Mouse (Mus musculus): Measurements from ENCODE around the gene Tnrc6c. TPM values are rescaled to one million over a fixed set of nuclear protein-coding genes. Genes with fewer than 3 reads are reported as not detected.

Tnrc6c gene
- polyA plus RNA-seq, 1 experiment = 22.7 TPM

DNA sequence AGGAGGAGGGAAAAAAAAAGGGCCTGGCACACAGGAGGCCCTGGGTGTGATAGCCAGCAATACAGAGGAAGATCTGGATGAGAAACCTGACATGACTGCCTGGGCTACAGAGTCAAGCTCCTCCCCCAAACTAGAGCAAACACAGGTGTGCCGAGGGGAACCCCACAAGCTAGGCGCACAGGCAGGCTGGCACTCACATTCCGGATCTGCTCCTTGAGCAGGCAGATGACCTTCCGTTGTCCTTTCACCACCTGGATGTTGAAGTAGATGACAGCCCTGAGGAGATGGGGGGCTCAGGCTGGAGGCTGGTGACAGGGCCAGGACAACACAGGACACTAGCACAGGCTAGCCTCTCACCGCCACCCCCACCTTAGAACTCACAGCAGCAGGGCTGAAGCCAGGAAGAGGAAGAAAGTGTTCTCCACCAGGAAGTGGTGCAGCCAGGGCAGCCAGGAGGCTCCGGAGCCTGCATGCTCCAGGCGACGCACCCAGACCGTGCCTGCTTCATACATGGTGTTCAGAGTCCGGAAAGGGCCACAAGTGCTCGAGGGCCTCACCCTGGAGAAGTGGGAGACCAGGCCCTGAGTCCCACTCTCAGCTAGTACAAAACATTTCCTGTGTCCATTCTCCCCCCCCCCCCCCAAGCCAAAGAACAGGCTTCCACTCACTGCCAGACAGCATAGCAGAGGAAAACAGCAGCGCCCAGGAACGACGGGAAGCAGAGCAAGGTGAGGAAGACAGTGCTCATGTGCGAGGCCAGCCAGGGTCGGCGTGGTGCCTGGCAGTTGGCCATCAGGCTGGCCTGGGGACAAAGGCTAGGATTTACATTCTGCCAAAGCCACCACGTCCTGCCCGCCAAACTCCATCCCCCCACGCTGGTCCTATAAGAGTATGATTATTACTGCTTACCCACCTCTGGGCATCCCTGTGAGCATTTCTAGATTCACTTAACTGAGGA lies 114.9 kb downstream of the Tnrc6c start:
- Histone ChIP-seq H3K27ac (ENCODE audit: insufficient read depth, low read length) (no peak overlapping the region), H3K27me3 (ENCODE audit: control insufficient read depth, insufficient read depth, low read length) (no peaks in the 10 kb centered on the region), H3K36me3 (ENCODE audit: control insufficient read depth, insufficient read depth, low read length) (peaks cover 57% of the 10 kb centered on the region), H3K4me3 (ENCODE audit: extremely low read depth, insufficient read depth, insufficient read length) (no peak overlapping the region), H3K4me1 (ENCODE audit: control insufficient read depth, insufficient read depth, insufficient read length) (no peaks in the 10 kb centered on the region; the same call in 1 of the 2 replicates)
- WGBS = 89% methylated on average over 20 of the region's 20 CpGs
- no peak for TF ChIP-seq POLR2A (IDR thresholded peaks at IDR 0.05; ENCODE audit: low read depth, low read length)
- no peak for TF ChIP-seq CTCF (IDR thresholded peaks at IDR 0.05; ENCODE audit: extremely low read depth, insufficient read depth, insufficient read length, insufficient replicate concordance)
- DNase-seq (ENCODE audit: low read depth in 1 of 2, low spot score in 2 of 2) = peak in 1 of 2 experiments; percentile 3

DNA sequence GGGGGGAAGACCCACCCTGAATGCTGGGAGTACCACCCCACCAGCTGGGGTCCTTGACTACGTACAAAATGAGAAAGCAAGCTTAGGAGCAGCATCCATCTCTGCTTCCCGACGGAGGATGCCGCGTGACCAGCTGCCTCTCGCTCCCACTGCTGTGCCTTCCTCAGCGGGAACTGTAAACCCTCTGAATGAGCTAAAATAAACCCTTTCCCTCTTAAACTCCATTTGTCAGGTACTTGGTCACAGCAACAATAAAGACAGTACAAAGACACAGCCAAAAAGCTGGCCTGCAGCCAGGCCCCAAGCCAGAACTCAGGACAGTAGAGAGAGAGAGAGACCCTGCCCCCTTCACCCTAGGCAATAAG lies 115.6 kb downstream of the Tnrc6c start:
- H3K4me1 ChIP-seq (ENCODE audit: control insufficient read depth, insufficient read depth, insufficient read length) = no peaks in the 10 kb centered on the region; the same call in 1 of the 2 replicates
- no peak overlapping the region for H3K4me3 ChIP-seq (ENCODE audit: extremely low read depth, insufficient read depth, insufficient read length)
- WGBS = 93% methylated on average over 7 of the region's 7 CpGs
- no peak overlapping the region for H3K27ac ChIP-seq (ENCODE audit: insufficient read depth, low read length)
- H3K27me3 ChIP-seq (ENCODE audit: control insufficient read depth, insufficient read depth, low read length) = no peaks in the 10 kb centered on the region
- no peak for DNase-seq (ENCODE audit: low read depth in 1 of 2, low spot score in 2 of 2)
- H3K36me3 ChIP-seq (ENCODE audit: control insufficient read depth, insufficient read depth, low read length) = peaks cover 58% of the 10 kb centered on the region
- TF ChIP-seq POLR2A (IDR thresholded peaks at IDR 0.05; ENCODE audit: low read depth, low read length) (no peak), CTCF (IDR thresholded peaks at IDR 0.05; ENCODE audit: extremely low read depth, insufficient read depth, insufficient read length, insufficient replicate concordance) (no peak)

DNA sequence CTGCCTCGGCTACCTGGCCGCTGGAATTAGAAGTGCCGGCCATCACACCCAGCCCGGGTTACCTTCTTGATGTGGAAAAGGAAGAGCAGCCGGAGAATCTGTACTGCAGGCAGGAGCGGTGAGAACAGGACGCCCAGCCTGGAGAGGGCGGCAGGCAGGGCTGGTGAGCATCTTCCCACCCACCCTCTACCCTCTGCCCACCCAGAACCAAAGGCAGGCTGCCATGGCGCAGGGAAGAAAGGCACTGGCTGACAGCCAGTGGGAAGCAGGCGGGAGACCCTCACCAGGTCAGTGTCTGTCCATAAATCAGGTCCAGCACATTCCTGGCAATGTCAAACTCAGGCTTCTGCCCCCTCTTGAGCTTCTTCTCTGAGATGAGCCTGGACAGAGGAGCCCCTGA lies 116.3 kb downstream of the Tnrc6c start:
- Histone ChIP-seq H3K4me1 (ENCODE audit: control insufficient read depth, insufficient read depth, insufficient read length) (no peaks in the 10 kb centered on the region; the same call in 1 of the 2 replicates), H3K27ac (ENCODE audit: insufficient read depth, low read length) (no peak overlapping the region), H3K27me3 (ENCODE audit: control insufficient read depth, insufficient read depth, low read length) (no peaks in the 10 kb centered on the region), H3K4me3 (ENCODE audit: extremely low read depth, insufficient read depth, insufficient read length) (no peak overlapping the region), H3K36me3 (ENCODE audit: control insufficient read depth, insufficient read depth, low read length) (peaks cover 58% of the 10 kb centered on the region)
- no peak for DNase-seq (ENCODE audit: low read depth in 1 of 2, low spot score in 2 of 2)
- TF ChIP-seq CTCF (IDR thresholded peaks at IDR 0.05; ENCODE audit: extremely low read depth, insufficient read depth, insufficient read length, insufficient replicate concordance) (no peak), POLR2A (IDR thresholded peaks at IDR 0.05; ENCODE audit: low read depth, low read length) (no peak)
- 97% methylated on average over 10 of the region's 10 CpGs for WGBS

DNA sequence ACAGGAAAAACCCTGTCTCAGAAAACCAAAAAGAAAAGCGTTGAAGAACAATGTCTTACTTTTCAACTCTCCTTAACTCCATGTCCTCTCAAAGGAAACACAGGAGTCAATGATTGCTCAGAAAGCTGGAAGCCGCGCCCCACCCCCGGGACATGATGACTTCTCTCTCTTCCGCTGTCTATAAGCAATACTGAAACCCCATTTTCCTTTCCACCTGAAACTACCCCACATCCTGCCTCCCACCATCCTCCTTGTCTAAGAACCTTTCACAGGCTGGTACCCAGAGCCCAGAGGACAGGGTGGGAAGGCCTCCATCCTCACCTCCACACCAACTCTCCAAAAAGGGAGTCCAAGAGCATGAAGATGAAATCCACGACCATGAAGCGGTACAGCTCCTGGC lies 118.3 kb downstream of the Tnrc6c start:
- Histone ChIP-seq H3K27ac (ENCODE audit: insufficient read depth, low read length) (no peak overlapping the region; the same call in 1 of the 2 replicates), H3K4me1 (ENCODE audit: control insufficient read depth, insufficient read depth, insufficient read length) (peaks cover 6% of the 10 kb centered on the region; the same call in 1 of the 2 replicates), H3K4me3 (ENCODE audit: extremely low read depth, insufficient read depth, insufficient read length) (no peak overlapping the region), H3K27me3 (ENCODE audit: control insufficient read depth, insufficient read depth, low read length) (no peaks in the 10 kb centered on the region), H3K36me3 (ENCODE audit: control insufficient read depth, insufficient read depth, low read length) (peaks cover 60% of the 10 kb centered on the region)
- no peak for TF ChIP-seq POLR2A (IDR thresholded peaks at IDR 0.05; ENCODE audit: low read depth, low read length)
- no peak for TF ChIP-seq CTCF (IDR thresholded peaks at IDR 0.05; ENCODE audit: extremely low read depth, insufficient read depth, insufficient read length, insufficient replicate concordance)
- DNase-seq (ENCODE audit: low read depth in 1 of 2, low spot score in 2 of 2) = no peak
- WGBS = 79% methylated on average over 7 of the region's 7 CpGs

DNA sequence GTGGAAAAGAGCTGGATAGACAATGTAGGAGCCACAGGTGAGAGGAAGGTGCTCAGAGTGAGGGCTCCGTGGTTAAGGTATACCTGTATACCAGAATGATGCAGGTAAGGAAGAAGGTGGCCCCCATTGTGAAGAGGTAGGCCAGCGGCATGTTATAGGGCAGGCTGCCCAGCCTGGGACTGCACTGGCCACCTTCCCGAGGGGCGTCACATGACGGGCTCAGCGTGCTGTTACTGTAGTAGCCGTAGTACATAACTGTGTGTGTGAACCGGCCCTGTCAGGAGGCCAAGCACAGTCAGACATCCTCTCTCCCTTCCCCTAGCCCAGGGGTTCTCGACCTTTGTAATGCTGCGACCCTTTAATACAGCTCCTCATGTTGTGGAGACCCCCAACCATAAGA lies 120.8 kb downstream of the Tnrc6c start:
- H3K4me3 ChIP-seq (ENCODE audit: extremely low read depth, insufficient read depth, insufficient read length) = no peak overlapping the region
- peaks cover 57% of the 10 kb centered on the region for H3K36me3 ChIP-seq (ENCODE audit: control insufficient read depth, insufficient read depth, low read length)
- peaks cover 18% of the 10 kb centered on the region; the same call in 1 of the 2 replicates for H3K4me1 ChIP-seq (ENCODE audit: control insufficient read depth, insufficient read depth, insufficient read length)
- DNase-seq (ENCODE audit: low read depth in 1 of 2, low spot score in 2 of 2) = no peak
- 94% methylated on average over 10 of the region's 10 CpGs for WGBS
- no peak overlapping the region for H3K27ac ChIP-seq (ENCODE audit: insufficient read depth, low read length)
- no peaks in the 10 kb centered on the region for H3K27me3 ChIP-seq (ENCODE audit: control insufficient read depth, insufficient read depth, low read length)
- TF ChIP-seq CTCF (IDR thresholded peaks at IDR 0.05; ENCODE audit: extremely low read depth, insufficient read depth, insufficient read length, insufficient replicate concordance) = no peak
- TF ChIP-seq POLR2A (IDR thresholded peaks at IDR 0.05; ENCODE audit: low read depth, low read length) = no peak

DNA sequence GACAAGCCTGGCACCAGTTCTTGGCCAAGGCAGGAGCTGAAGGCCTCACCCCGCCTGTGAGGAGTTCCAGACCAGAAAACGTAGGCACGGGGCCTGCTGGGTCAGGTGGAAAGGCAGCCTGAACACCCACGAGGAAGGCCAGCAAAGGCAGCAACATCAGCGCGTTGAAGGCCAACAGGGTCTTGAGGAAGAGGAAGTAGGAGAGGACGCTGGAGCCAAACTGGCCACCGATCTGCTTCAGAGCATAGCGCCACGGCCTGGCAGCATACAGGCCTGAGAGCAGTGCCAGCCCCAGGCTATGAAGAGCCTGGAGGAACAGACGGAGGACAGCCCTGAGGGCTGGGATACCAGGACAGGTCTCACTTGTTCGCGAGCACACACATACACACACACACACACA lies 121.5 kb downstream of the Tnrc6c start:
- peaks cover 51% of the 10 kb centered on the region for H3K36me3 ChIP-seq (ENCODE audit: control insufficient read depth, insufficient read depth, low read length)
- H3K27me3 ChIP-seq (ENCODE audit: control insufficient read depth, insufficient read depth, low read length) = no peaks in the 10 kb centered on the region
- no peak overlapping the region for H3K4me3 ChIP-seq (ENCODE audit: extremely low read depth, insufficient read depth, insufficient read length)
- H3K4me1 ChIP-seq (ENCODE audit: control insufficient read depth, insufficient read depth, insufficient read length) = peaks cover 18% of the 10 kb centered on the region; the same call in 1 of the 2 replicates
- H3K27ac ChIP-seq (ENCODE audit: insufficient read depth, low read length) = no peak overlapping the region
- DNase-seq (ENCODE audit: low read depth in 1 of 2, low spot score in 2 of 2) = no peak
- no peak for TF ChIP-seq POLR2A (IDR thresholded peaks at IDR 0.05; ENCODE audit: low read depth, low read length)
- TF ChIP-seq CTCF (IDR thresholded peaks at IDR 0.05; ENCODE audit: extremely low read depth, insufficient read depth, insufficient read length, insufficient replicate concordance) = no peak
- 55% methylated on average over 10 of the region's 13 CpGs for WGBS
